9 mouse cellular contexts compared by ENCODE assay signal in the genomic region with DNA sequence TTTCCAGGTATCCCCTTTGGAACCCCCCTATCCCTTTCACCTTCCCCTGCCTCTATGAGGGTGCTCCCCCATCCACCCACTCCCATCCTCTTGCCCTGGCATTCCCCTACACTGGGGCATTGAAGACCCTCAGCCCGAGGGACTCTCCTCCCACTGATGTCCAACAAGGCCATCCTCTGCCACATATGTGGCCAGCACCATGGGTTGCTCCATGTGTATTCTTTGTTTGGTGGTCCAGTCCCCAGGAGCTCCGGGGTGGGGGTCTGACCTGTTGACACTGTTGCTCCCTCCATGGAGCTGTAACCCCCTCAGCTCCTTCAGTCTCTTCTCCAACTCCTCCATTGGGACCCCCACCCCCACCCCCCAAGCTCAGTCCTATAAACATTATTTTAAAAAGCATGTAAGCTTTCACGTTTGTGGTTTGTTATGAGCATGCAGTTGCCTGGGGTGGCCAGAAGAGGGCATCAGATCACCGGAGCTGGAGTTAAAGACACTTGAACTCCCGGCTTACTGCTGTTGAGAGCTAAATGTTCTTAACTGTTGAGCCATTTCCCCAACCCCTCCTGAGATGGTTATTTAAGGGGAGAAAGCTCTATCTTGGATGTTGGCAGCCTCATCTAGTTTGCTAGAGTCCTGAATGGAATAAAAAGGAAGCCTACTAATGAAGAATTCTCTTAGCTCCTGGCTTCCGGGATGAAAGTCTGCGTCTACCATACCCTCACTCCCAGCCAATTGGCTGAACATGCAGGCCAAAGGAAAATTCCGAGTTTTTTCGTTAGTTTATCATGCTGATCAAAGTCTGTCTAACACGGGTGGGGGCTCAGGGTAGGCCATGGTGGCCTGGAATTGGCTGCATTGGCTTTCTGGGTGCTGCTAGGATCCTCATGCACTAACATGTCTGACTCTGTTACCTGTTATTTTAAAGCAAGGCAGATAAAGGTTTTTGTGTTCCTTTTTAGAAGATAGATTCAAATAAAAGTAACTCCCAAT. TPM values are rescaled to one million over a fixed set of nuclear protein-coding genes. Genes with fewer than 3 reads are reported as not detected.
DNase-seq lines count a peak whose midpoint lies in the region; ATAC-seq lines count a peak whose summit lies in the region.
"Had no signal": no experiment of that assay in that cellular context is flagged by ENCODE, and none has a peak within 500 bp of the region (broad histone marks: within the 10 kb centered on the region; RNA-seq: fewer than 3 reads in every experiment).

No protein-coding gene starts in this region.

- no peak overlapping the region for H3K4me2 ChIP-seq in hindbrain, embryonic 13.5 days
- no peak overlapping the region for H3K4me2 ChIP-seq in midbrain, embryonic 13.5 days (replicated peaks)
- H3K4me2 ChIP-seq: embryonic facial prominence, embryonic 15.5 days had no signal

- H3K36me3 ChIP-seq in hindbrain, embryonic 13.5 days, result no peaks in the 10 kb centered on the region
- no peaks in the 10 kb centered on the region for H3K36me3 ChIP-seq in midbrain, embryonic 13.5 days
- H3K36me3 ChIP-seq: embryonic facial prominence, embryonic 15.5 days had no signal

- ATAC-seq in hindbrain, embryonic 13.5 days (ENCODE audit: low FRiP score), result peak; percentile 69
- ATAC-seq in midbrain, embryonic 13.5 days, result peak; percentile 75

- no peak overlapping the region for H3K9ac ChIP-seq in hindbrain, embryonic 13.5 days
- H3K9ac ChIP-seq in midbrain, embryonic 13.5 days (replicated peaks), result no peak overlapping the region
- H3K9ac ChIP-seq: embryonic facial prominence, embryonic 15.5 days had no signal

- H3K27me3 ChIP-seq in hindbrain, embryonic 13.5 days, result no peaks in the 10 kb centered on the region; the same call in 1 of the 2 replicates
- H3K27me3 ChIP-seq in midbrain, embryonic 13.5 days, result no peaks in the 10 kb centered on the region
- H3K27me3 ChIP-seq: embryonic facial prominence, embryonic 15.5 days had no signal

- no peak overlapping the region for H3K27ac ChIP-seq in hindbrain, embryonic 13.5 days
- no peak overlapping the region for H3K27ac ChIP-seq in midbrain, embryonic 13.5 days
- H3K27ac ChIP-seq: embryonic facial prominence, embryonic 15.5 days had no signal

- no peak overlapping the region for H3K4me3 ChIP-seq in hindbrain, embryonic 13.5 days
- H3K4me3 ChIP-seq in midbrain, embryonic 13.5 days (replicated peaks), result no peak overlapping the region
- H3K4me3 ChIP-seq: embryonic facial prominence, embryonic 15.5 days had no signal

- DNase-seq in layer of hippocampus, adult 11-12 months (ENCODE audit: low spot score), result peak; percentile 46
- no peak for DNase-seq in layer of hippocampus, adult 9-11 months
- peak; percentile 57 for DNase-seq in adrenal gland, postnatal 14 days
- DNase-seq in embryo, embryonic 9.5 days (ENCODE audit: extremely low spot score), result peak; percentile 61
- peak; percentile 39 to 44 for DNase-seq in left cerebral cortex, postnatal 10 days (ENCODE audit: extremely low spot score in 1 of 2, low spot score in 2 of 2)
- DNase-seq in spleen, postnatal 4 days (ENCODE audit: low spot score in 2 of 2), result peak; percentile 38 to 70

- 40% methylated on average over 10 of the region's 10 CpGs for WGBS in hindbrain, embryonic 13.5 days
- 43% methylated on average over 10 of the region's 10 CpGs for WGBS in midbrain, embryonic 13.5 days

- intact Hi-C loops in left cerebral cortex, postnatal 10 days (cut with DNase I), result loop anchor here (2.0 to 10.0 kb wide), 2 partner anchors 433 to 593 kb away; no protein-coding TSS in a partner anchor

- no peaks in the 10 kb centered on the region for H3K4me1 ChIP-seq in hindbrain, embryonic 13.5 days (replicated peaks)
- no peaks in the 10 kb centered on the region for H3K4me1 ChIP-seq in midbrain, embryonic 13.5 days (replicated peaks)
- H3K4me1 ChIP-seq: embryonic facial prominence, embryonic 15.5 days had no signal

- no peaks in the 10 kb centered on the region for H3K9me3 ChIP-seq in hindbrain, embryonic 13.5 days
- H3K9me3 ChIP-seq in midbrain, embryonic 13.5 days, result no peaks in the 10 kb centered on the region
- H3K9me3 ChIP-seq: embryonic facial prominence, embryonic 15.5 days had no signal

RNA-seq across cellular contexts. Expression of a gene that starts 26.8 kb away (rescaled TPM):
- 8.3 and 8.5 TPM in 2 replicates for total RNA-seq in adrenal gland, postnatal 14 days (2021)
- polyA plus RNA-seq in hindbrain, embryonic 13.5 days (2015; fragmentation: Nextera tagmentation; extraction: Ambion mirVana), result 65.5 and 68.0 TPM in 2 replicates
- 10 to 100 TPM; 19.5 to 20.3 TPM for total RNA-seq in left cerebral cortex, postnatal 10 days (2021)
- 81.8 and 82.1 TPM in 2 replicates for polyA plus RNA-seq in midbrain, embryonic 13.5 days (2015; fragmentation: Nextera tagmentation; extraction: Ambion mirVana)
